Mouse (Mus musculus): ENCODE data around the gene Tmem117. TPM values are rescaled to one million over a fixed set of nuclear protein-coding genes. Genes with fewer than 3 reads are reported as not detected.

Tmem117 gene
- polyA plus RNA-seq, 1 experiment from 2014 or later, result 0.18 TPM

GRCm38 (mm10) chr15:95107246-95107809 is 478.3 kb downstream of the Tmem117 start:
- ATAC-seq (replicated peaks; ENCODE audit: low FRiP score), result no peak
- H3K27me3 ChIP-seq (replicated peaks; ENCODE audit: control insufficient read depth, insufficient read depth, low read length), result no peaks in the 10 kb centered on the region
- WGBS, result 78% methylated on average over 8 of the region's 8 CpGs
- no peaks in the 10 kb centered on the region for H3K4me1 ChIP-seq (replicated peaks; ENCODE audit: control insufficient read depth, insufficient read depth, low read length)
- no peak for DNase-seq (ENCODE audit: low spot score)
- no peaks in the 10 kb centered on the region for H3K36me3 ChIP-seq (ENCODE audit: control insufficient read depth, insufficient read depth, low read length)
- H3K4me3 ChIP-seq (ENCODE audit: low read depth, low read length), result no peak overlapping the region
- no peaks in the 10 kb centered on the region for H3K9me3 ChIP-seq (ENCODE audit: control insufficient read depth, low read length)
- no peak overlapping the region for H3K9ac ChIP-seq (ENCODE audit: low read depth, low read length)
- no peak overlapping the region for H3K27ac ChIP-seq (ENCODE audit: low read depth, low read length)
- no peak overlapping the region for H3K4me2 ChIP-seq

DNA sequence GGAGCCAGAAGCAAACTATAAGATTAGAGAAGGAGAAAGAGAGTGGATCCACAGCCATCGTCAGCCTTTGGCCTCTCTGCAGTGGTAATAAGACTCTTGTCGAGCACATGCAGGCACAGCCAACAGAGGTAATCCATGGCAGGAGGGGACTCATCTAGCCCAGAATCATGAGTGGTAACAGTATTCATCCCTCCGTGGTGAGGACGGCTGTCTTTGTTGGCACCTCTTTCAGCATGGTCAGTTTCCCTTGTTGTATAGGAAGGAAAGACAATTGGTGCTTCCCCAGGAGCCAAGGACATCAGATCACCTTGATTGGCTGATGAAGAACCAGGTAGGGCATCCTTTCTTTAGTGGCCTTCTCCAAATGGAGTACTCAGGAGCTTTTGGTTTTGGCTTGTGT is 479.6 kb downstream of the Tmem117 start:
- Histone ChIP-seq H3K9ac (ENCODE audit: low read depth, low read length) (no peak overlapping the region), H3K4me3 (ENCODE audit: low read depth, low read length) (no peak overlapping the region), H3K27me3 (replicated peaks; ENCODE audit: control insufficient read depth, insufficient read depth, low read length) (no peaks in the 10 kb centered on the region), H3K36me3 (ENCODE audit: control insufficient read depth, insufficient read depth, low read length) (no peaks in the 10 kb centered on the region), H3K9me3 (ENCODE audit: control insufficient read depth, low read length) (no peaks in the 10 kb centered on the region), H3K4me2 (no peak overlapping the region), H3K4me1 (replicated peaks; ENCODE audit: control insufficient read depth, insufficient read depth, low read length) (no peaks in the 10 kb centered on the region), H3K27ac (ENCODE audit: low read depth, low read length) (no peak overlapping the region)
- DNase-seq (ENCODE audit: low spot score) (no peak), ATAC-seq (replicated peaks; ENCODE audit: low FRiP score) (no peak)
- 77% methylated on average over 4 of the region's 4 CpGs for WGBS

DNA sequence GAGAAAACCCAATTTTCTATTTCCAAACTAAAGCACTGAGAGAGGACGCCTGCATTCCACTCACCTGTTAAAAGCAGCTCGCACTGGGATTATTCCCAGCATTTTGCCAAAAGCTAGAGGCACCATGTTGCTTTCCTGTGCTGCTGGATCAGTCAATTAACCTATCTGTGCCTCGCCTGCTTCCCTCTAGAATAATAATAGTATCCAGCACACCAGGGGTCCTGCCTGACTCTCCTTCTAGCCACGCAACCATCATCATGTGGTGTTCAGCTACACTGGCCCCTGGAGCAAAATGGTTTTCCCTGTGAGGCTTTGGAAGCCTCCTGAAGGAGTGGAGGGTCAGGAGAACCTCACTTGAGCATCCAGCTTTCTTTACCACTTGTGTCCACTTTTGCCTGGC is 502.4 kb downstream of the Tmem117 start:
- Histone ChIP-seq H3K27ac (ENCODE audit: low read depth, low read length) (no peak overlapping the region), H3K9me3 (ENCODE audit: control insufficient read depth, low read length) (no peaks in the 10 kb centered on the region), H3K4me3 (ENCODE audit: low read depth, low read length) (no peak overlapping the region), H3K4me1 (replicated peaks; ENCODE audit: control insufficient read depth, insufficient read depth, low read length) (no peaks in the 10 kb centered on the region), H3K9ac (ENCODE audit: low read depth, low read length) (no peak overlapping the region), H3K36me3 (ENCODE audit: control insufficient read depth, insufficient read depth, low read length) (no peaks in the 10 kb centered on the region), H3K4me2 (no peak overlapping the region), H3K27me3 (replicated peaks; ENCODE audit: control insufficient read depth, insufficient read depth, low read length) (no peaks in the 10 kb centered on the region)
- DNase-seq (ENCODE audit: low spot score), result no peak
- ATAC-seq (replicated peaks; ENCODE audit: low FRiP score), result no peak
- WGBS, result 66% methylated on average over 4 of the region's 4 CpGs

DNA sequence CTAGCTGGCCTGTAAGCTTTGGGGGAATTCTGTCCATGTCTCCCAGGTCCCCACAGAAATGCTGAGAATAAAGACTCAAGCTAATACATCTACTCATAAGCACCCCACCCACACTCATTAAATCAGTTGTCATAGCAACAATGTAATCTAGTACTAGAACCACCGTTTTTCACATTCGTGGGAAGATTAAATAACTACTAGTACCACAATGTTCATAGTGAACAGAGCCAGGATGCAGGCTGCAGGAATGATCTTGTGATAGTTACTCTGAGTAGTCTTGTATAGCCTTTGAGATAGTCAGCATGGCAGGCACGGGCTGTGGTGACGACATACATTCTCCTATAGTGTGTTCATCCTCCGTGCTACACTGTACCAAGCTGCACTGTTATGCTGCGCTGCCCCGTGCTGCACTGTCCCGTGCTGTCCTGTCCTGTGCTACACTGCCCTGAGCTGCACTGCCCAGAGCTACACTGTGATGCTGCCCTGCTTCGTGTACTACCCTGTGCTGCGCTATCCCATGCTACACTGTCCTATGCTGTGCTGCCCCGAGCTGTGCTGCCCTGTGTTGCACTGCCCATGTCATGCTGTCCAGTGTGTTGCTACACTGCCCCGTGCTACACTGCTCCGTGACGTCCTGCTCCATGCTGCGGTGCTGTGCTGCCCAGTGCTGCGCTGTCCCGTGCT is 507.0 kb downstream of the Tmem117 start:
- 85% methylated on average over 17 of the region's 17 CpGs for whole genome bisulfite sequencing
- no peak overlapping the region for H3K4me2 ChIP-seq
- no peaks in the 10 kb centered on the region for H3K4me1 ChIP-seq (replicated peaks; ENCODE audit: control insufficient read depth, insufficient read depth, low read length)
- H3K4me3 ChIP-seq (ENCODE audit: low read depth, low read length), result no peak overlapping the region
- ATAC-seq (replicated peaks; ENCODE audit: low FRiP score) (no peak), DNase-seq (ENCODE audit: low spot score) (no peak)
- no peaks in the 10 kb centered on the region for H3K27me3 ChIP-seq (replicated peaks; ENCODE audit: control insufficient read depth, insufficient read depth, low read length)
- H3K9me3 ChIP-seq (ENCODE audit: control insufficient read depth, low read length), result no peaks in the 10 kb centered on the region
- no peak overlapping the region for H3K9ac ChIP-seq (ENCODE audit: low read depth, low read length)
- H3K36me3 ChIP-seq (ENCODE audit: control insufficient read depth, insufficient read depth, low read length), result no peaks in the 10 kb centered on the region
- no peak overlapping the region for H3K27ac ChIP-seq (ENCODE audit: low read depth, low read length)

DNA sequence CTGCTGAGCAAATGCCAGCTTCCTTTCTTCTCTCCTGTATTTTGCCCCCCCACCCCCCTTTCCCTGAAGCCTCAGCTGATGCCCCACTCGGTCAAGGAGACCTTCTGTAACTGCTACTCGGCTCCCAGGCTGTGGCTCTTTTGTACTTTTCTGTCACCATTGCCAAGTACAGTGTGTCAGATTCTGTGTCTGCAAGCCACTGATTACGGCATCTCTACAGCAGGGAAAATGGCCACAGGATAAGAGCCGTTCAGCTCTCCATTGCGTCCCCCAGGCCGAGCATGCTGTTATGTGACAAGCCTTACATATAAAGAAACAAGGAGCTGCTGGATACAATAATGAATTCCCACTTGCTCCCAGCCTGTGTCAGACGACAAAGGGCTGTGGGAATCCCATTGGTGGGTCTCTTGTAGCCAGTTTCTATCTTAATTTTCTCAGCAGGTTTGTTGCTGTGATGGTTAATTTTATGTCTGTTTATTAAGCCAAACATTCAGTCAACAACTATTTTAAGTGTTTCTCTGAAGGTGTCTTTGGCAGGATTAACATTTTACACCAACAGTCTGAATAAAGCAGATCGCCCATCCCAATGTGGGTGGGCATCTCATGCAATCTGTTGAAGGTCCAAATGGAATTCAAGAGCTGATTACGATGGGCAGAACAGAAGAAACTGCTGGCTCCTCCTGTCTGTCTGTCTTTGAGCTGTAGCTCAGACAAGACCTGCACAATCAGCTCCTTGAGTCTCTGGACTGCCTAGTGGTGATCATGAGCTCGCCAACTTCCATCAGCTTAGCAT is 508.2 kb downstream of the Tmem117 start:
- no peaks in the 10 kb centered on the region for H3K4me1 ChIP-seq (replicated peaks; ENCODE audit: control insufficient read depth, insufficient read depth, low read length)

DNA sequence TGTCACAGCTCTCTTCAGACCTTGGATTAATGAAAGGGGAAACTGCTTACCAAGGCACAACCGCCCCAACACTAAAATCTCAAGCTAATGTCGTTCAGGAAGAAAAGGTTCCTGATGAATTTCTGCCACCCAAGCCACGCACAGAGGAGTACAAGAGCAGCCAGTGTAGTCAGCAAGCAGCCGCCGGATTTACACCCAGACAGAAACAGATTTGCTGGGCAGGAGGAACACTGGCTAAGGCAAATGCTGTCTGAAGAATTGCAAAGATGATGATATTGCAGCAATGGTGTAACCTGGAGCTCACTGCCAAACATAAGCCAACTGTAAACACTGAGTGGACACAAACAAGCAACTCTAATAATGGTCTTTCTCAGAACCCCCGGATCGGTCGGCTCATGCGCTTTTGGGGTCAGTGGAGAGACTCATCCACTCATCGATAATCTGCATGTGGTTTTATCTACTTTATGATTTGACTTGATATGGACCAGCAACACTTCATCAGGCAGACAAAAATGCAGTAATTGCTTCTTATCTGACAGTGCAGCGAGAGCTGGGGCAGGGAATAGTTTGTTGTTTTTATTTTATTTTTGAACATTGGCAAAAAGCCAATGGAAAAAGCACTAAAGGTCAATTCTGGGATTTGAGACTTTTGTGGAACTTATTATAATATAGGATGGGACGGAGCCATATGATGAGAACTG is 509.8 kb downstream of the Tmem117 start:
- WGBS, result 69% methylated on average over 12 of the region's 12 CpGs
- DNase-seq (ENCODE audit: low spot score) (no peak), ATAC-seq (replicated peaks; ENCODE audit: low FRiP score) (no peak)

More for the DNA sequence above, 508.2 kb downstream of the Tmem117 start:
- no peak overlapping the region for H3K9ac ChIP-seq (ENCODE audit: low read depth, low read length)
- no peak overlapping the region for H3K4me3 ChIP-seq (ENCODE audit: low read depth, low read length)
- no peaks in the 10 kb centered on the region for H3K36me3 ChIP-seq (ENCODE audit: control insufficient read depth, insufficient read depth, low read length)
- no peaks in the 10 kb centered on the region for H3K9me3 ChIP-seq (ENCODE audit: control insufficient read depth, low read length)
- ATAC-seq (replicated peaks; ENCODE audit: low FRiP score) (no peak), DNase-seq (ENCODE audit: low spot score) (no peak)
- no peaks in the 10 kb centered on the region for H3K27me3 ChIP-seq (replicated peaks; ENCODE audit: control insufficient read depth, insufficient read depth, low read length)
- 81% methylated on average over 10 of the region's 10 CpGs for WGBS
- H3K4me2 ChIP-seq, result no peak overlapping the region
- no peak overlapping the region for H3K27ac ChIP-seq (ENCODE audit: low read depth, low read length)

GRCm38 (mm10) chr15:95144131-95144530 is 515.1 kb downstream of the Tmem117 start:
- no peak overlapping the region for H3K9ac ChIP-seq (ENCODE audit: low read depth, low read length)
- WGBS, result 60% methylated on average over 2 of the region's 2 CpGs
- H3K36me3 ChIP-seq (ENCODE audit: control insufficient read depth, insufficient read depth, low read length), result no peaks in the 10 kb centered on the region
- H3K4me3 ChIP-seq (ENCODE audit: low read depth, low read length), result no peak overlapping the region
- H3K4me2 ChIP-seq, result no peak overlapping the region
- no peak overlapping the region for H3K27ac ChIP-seq (ENCODE audit: low read depth, low read length)
- ATAC-seq (replicated peaks; ENCODE audit: low FRiP score) (no peak), DNase-seq (ENCODE audit: low spot score) (no peak)
- H3K9me3 ChIP-seq (ENCODE audit: control insufficient read depth, low read length), result no peaks in the 10 kb centered on the region; the same call in 1 of the 2 replicates
- no peaks in the 10 kb centered on the region for H3K4me1 ChIP-seq (replicated peaks; ENCODE audit: control insufficient read depth, insufficient read depth, low read length)
- no peaks in the 10 kb centered on the region for H3K27me3 ChIP-seq (replicated peaks; ENCODE audit: control insufficient read depth, insufficient read depth, low read length)

More for the DNA sequence above, 509.8 kb downstream of the Tmem117 start:
- Histone ChIP-seq H3K27ac (ENCODE audit: low read depth, low read length) (no peak overlapping the region), H3K4me2 (no peak overlapping the region), H3K9me3 (ENCODE audit: control insufficient read depth, low read length) (no peaks in the 10 kb centered on the region), H3K4me1 (replicated peaks; ENCODE audit: control insufficient read depth, insufficient read depth, low read length) (no peaks in the 10 kb centered on the region), H3K4me3 (ENCODE audit: low read depth, low read length) (no peak overlapping the region), H3K36me3 (ENCODE audit: control insufficient read depth, insufficient read depth, low read length) (no peaks in the 10 kb centered on the region), H3K27me3 (replicated peaks; ENCODE audit: control insufficient read depth, insufficient read depth, low read length) (no peaks in the 10 kb centered on the region), H3K9ac (ENCODE audit: low read depth, low read length) (no peak overlapping the region)

DNA sequence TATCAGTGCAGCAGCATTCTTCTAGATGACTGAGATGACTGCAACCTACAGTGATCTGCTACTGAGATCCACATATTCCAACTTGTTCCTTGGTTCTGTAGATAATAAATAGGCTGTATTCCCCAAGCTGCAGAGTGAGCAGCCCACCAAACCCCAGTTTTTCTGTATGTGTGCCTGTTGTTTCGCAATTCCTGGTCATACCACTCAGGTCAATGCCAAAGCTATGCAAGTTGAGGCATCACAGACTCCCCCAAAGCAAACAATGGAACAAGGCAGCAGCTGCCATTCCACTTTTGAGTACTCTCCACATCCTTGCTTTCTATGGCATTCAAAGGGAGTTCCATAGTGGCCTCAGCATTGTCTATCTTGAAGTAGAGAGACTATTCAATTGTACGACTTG is 516.1 kb downstream of the Tmem117 start:
- no peak for DNase-seq (ENCODE audit: low spot score)
- Histone ChIP-seq H3K27me3 (replicated peaks; ENCODE audit: control insufficient read depth, insufficient read depth, low read length) (no peaks in the 10 kb centered on the region), H3K4me3 (ENCODE audit: low read depth, low read length) (no peak overlapping the region), H3K4me1 (replicated peaks; ENCODE audit: control insufficient read depth, insufficient read depth, low read length) (no peaks in the 10 kb centered on the region), H3K9ac (ENCODE audit: low read depth, low read length) (no peak overlapping the region), H3K27ac (ENCODE audit: low read depth, low read length) (no peak overlapping the region), H3K4me2 (no peak overlapping the region), H3K36me3 (ENCODE audit: control insufficient read depth, insufficient read depth, low read length) (no peaks in the 10 kb centered on the region), H3K9me3 (ENCODE audit: control insufficient read depth, low read length) (no peaks in the 10 kb centered on the region; the same call in 1 of the 2 replicates)
- 72% methylated on average over 2 of the region's 2 CpGs for WGBS
- ATAC-seq (replicated peaks; ENCODE audit: low FRiP score), result no peak
